Mouse (Mus musculus) heart, embryonic 12.5 days (tissue): ENCODE measurements around the gene Thbs3. TPM values are rescaled to one million over a fixed set of nuclear protein-coding genes. Genes with fewer than 3 reads are reported as not detected.

ENCODE experiments used
- ATAC-seq: fragments of 200-750 bp; cut with Nextera tagmentation; 2 replicates; pipeline ENCODE4 v1.8.0; 2017; ENCODE audit warnings: moderate TSS enrichment, moderate library complexity; ENCODE audit not compliant: insufficient number of reproducible peaks, low FRiP score
- H3K27ac ChIP-seq: fragments of 300-500 bp; sonication (generic); 2 replicates; pipeline ENCODE4 v1.5.1; 2016; ENCODE audit warnings: mild to moderate bottlenecking, moderate library complexity; ENCODE audit not compliant: poor library complexity, severe bottlenecking
- H3K27me3 ChIP-seq: fragments of 300-500 bp; sonication (generic); replicated peaks from 2 replicates; pipeline ENCODE4 v1.6.1; 2016; ENCODE audit warnings: mild to moderate bottlenecking, moderate library complexity
- H3K36me3 ChIP-seq: fragments of 300-500 bp; sonication (generic); 2 replicates; pipeline ENCODE4 v1.6.1; 2016; ENCODE audit warnings: mild to moderate bottlenecking, moderate library complexity
- H3K4me1 ChIP-seq: fragments of 300-500 bp; sonication (generic); replicated peaks from 2 replicates; pipeline ENCODE4 v1.6.1; 2016; ENCODE audit warnings: mild to moderate bottlenecking
- H3K4me2 ChIP-seq: fragments of 300-500 bp; sonication (generic); 2 replicates; pipeline ENCODE4 v1.6.1; 2016; ENCODE audit warnings: mild to moderate bottlenecking, moderate library complexity
- H3K4me3 ChIP-seq: fragments of 300-500 bp; sonication (generic); 2 replicates; pipeline ENCODE4 v1.5.1; 2016; ENCODE audit warnings: mild to moderate bottlenecking
- H3K9ac ChIP-seq: fragments of 300-500 bp; sonication (generic); 2 replicates; pipeline ENCODE4 v1.6.1; 2016; ENCODE audit warnings: mild to moderate bottlenecking, moderate library complexity
- H3K9me3 ChIP-seq: fragments of 300-500 bp; sonication (generic); replicated peaks from 2 replicates; pipeline ENCODE4 v1.6.1; 2016; ENCODE audit warnings: mild to moderate bottlenecking, moderate library complexity
- WGBS: fragments of 180-500 bp; shearing (Covaris S2); methylation state at CpG from one replicate; pipeline ENCODE4 v1.1.7; 2016; 5-methylcytosine and 5-hydroxymethylcytosine counted together
- polyA plus RNA-seq: library from polyadenylated mRNA; unstranded; fragments of >200 nt; fragmentation: Nextera tagmentation; extraction: Ambion mirVana; gene quantifications from 2 replicates; pipeline ENCODE4 v1.2.1, GENCODE M21; 2016

Thbs3 gene
- polyA plus RNA-seq, 1 experiment from 2014 or later = 16.2 TPM

GRCm38 (mm10) chr3:89199839-89200238 is 15.1 kb upstream of the Thbs3 start:
- Histone ChIP-seq H3K9me3 (no peaks in the 10 kb centered on the region), H3K4me2 (no peak overlapping the region), H3K4me3 (no peak overlapping the region), H3K4me1 (peaks cover 14% of the 10 kb centered on the region), H3K9ac (no peak overlapping the region), H3K27ac (no peak overlapping the region), H3K36me3 (peaks cover 10% of the 10 kb centered on the region), H3K27me3 (no peaks in the 10 kb centered on the region)
- 67% methylated on average over 3 of the region's 3 CpGs for WGBS
- ATAC-seq = no peak

DNA sequence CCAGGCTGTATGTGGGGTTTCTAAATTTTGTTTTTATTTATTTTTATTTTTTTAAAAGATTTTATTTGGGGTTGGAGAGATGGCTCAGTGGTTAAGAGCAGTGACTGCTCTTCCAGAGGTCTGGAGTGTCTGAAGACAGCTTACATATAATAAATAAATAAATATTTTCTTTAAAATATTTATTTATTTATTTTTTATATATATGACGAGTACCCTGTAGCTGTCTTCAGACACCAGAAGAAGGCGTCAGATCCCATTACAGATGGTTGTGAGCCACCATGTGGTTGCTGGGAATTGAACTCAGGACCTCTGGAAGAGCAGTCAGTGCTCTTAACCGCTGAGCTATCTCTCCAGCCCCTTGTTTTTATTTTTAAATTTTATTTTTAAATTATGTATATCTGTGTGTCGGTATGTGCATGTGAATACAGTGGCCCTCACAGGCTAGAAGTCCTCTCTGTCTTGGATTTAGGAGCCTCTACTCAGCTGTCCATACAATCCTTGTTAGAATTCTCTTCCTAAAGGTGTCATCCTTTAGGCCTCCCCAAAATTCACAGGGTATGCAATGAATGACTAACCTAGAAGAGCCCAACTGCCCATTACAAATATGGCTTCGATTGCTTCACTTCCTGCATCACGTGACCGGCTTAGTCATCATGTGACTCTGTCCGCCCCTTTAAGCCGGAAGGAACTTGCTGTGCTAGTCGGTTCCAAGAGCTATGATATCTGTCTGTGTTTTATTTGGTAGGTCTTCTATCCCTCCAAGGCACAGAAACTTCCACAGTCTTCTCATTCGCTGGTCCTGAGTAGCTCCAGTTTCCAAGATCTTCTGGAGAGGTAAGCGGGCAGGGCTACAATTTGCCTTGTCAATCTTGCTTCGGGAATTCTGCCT is 12.5 kb upstream of the Thbs3 start, which contains the start of gene Gba:
Gene Gba (plus strand): TSS at position 676 of the 889 bp plus-strand sequence.
- peak; percentile 90 for ATAC-seq
- peaks cover 36% of the 10 kb centered on the region for H3K36me3 ChIP-seq
- no peaks in the 10 kb centered on the region for H3K27me3 ChIP-seq
- no peak within 1 kb of the TSS for H3K27ac ChIP-seq
- H3K9me3 ChIP-seq = no peaks in the 10 kb centered on the region
- H3K9ac ChIP-seq = peak within 1 kb of the TSS; percentile 67
- peak within 1 kb of the TSS; percentile 60 for H3K4me3 ChIP-seq
- 24% methylated on average over 13 of the region's 13 CpGs for WGBS
- peaks cover 5% of the 10 kb centered on the region for H3K4me1 ChIP-seq
- peak within 1 kb of the TSS; percentile 72 for H3K4me2 ChIP-seq

DNA sequence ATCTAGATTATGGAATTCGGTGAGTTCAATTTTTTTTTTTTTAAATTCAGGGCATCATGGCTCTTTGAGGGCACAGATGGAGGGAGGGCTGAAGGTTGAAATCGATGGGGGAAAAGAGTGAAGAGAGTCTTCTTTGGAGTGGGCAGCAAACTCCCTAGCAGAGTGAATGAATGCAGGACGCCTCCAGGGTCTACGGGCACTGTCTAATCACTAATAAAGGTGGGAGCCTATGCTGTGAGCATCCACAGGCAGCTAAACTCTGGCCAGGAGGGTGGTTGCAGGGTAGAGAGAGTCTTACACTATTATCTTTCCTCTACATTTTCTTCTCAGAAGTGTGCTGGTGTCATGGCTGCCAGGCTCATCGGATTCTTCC is 11.9 kb upstream of the Thbs3 start:
- WGBS = 31% methylated on average over 5 of the region's 5 CpGs
- no peak overlapping the region for H3K27ac ChIP-seq

DNA sequence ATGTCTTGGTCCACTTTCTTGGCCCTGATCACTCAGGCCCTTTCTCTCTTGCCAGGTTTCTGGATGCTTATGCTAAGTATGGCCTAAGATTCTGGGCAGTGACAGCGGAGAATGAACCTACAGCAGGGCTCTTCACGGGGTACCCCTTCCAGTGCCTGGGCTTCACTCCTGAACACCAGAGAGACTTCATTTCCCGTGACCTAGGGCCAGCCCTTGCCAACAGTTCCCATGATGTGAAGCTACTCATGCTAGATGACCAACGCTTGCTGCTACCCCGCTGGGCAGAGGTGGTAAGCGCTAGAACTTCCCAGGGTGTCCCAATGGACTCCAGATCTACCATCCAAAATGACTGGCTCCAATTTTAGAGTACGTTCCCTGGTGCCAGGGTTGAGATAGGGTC is 8.9 kb upstream of the Thbs3 start:
- ATAC-seq = no peak
- no peak overlapping the region for H3K4me3 ChIP-seq
- no peak overlapping the region for H3K4me2 ChIP-seq
- H3K36me3 ChIP-seq = peaks cover 72% of the 10 kb centered on the region
- H3K27ac ChIP-seq = no peak overlapping the region
- no peak overlapping the region for H3K9ac ChIP-seq
- H3K9me3 ChIP-seq = no peaks in the 10 kb centered on the region
- H3K27me3 ChIP-seq = no peaks in the 10 kb centered on the region
- peaks cover 8% of the 10 kb centered on the region for H3K4me1 ChIP-seq
- WGBS = 88% methylated on average over 7 of the region's 7 CpGs

More for the DNA sequence above, 11.9 kb upstream of the Thbs3 start:
- Histone ChIP-seq H3K27me3 (no peaks in the 10 kb centered on the region), H3K4me3 (peak overlapping the region; percentile 60), H3K36me3 (peaks cover 43% of the 10 kb centered on the region), H3K9ac (peak overlapping the region; percentile 67), H3K4me2 (peak overlapping the region; percentile 72), H3K9me3 (no peaks in the 10 kb centered on the region), H3K4me1 (peaks cover 5% of the 10 kb centered on the region)
- no peak for ATAC-seq

DNA sequence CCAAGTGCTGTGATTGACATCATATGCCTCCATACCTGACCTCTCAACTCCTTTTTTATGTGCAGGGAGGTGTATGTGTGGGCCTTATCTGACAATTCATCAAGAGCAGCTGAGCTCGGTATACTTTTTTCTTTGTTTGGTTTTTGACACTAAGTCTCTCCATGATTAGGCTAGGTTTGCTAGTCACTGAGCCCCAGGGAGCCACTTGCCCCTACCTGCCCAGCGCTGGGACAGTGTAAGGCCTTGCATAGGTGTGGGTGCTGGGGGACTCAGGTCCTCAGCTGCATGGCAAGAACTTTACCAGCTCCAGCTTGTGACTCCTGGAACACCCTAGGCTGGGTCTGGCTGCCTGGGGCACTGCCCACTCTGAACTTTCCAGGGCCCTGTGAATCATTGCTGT is 8.3 kb upstream of the Thbs3 start:
- Histone ChIP-seq H3K4me3 (no peak overlapping the region), H3K27ac (no peak overlapping the region), H3K9ac (no peak overlapping the region), H3K27me3 (no peaks in the 10 kb centered on the region), H3K9me3 (no peaks in the 10 kb centered on the region), H3K4me1 (peaks cover 10% of the 10 kb centered on the region), H3K36me3 (peaks cover 76% of the 10 kb centered on the region), H3K4me2 (no peak overlapping the region)
- no peak for ATAC-seq
- 86% methylated on average over 2 of the region's 2 CpGs for WGBS

GRCm38 (mm10) chr3:89208075-89208657 is 6.8 kb upstream of the Thbs3 start:
- no peaks in the 10 kb centered on the region for H3K9me3 ChIP-seq
- H3K4me3 ChIP-seq = no peak overlapping the region
- H3K27me3 ChIP-seq = no peaks in the 10 kb centered on the region
- no peak overlapping the region for H3K9ac ChIP-seq
- no peak for ATAC-seq
- peaks cover 15% of the 10 kb centered on the region for H3K4me1 ChIP-seq
- H3K36me3 ChIP-seq = peaks cover 76% of the 10 kb centered on the region
- H3K4me2 ChIP-seq = no peak overlapping the region
- WGBS = 86% methylated on average over 13 of the region's 13 CpGs
- H3K27ac ChIP-seq = no peak overlapping the region

DNA sequence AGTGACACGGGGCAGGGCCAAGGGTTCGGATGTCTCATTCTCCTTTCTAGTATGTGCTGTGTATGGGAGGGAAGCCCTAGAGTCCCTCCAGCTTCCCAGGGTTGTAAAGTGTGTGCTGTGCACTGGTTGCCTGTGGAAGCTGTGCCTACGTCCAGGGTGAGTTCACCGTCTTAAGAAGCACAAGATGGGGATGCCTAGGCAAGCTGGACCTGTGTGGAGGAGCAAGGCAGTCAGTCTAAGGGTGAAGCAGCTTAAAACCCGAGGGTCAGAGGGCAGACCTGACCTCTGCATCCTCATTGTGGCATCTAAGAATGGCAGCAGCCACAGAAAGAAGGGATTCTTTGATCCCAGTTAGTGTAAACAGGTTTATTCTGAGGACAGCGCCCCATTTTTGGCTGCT is 6.2 kb upstream of the Thbs3 start:
- H3K4me1 ChIP-seq = peaks cover 11% of the 10 kb centered on the region
- no peaks in the 10 kb centered on the region for H3K9me3 ChIP-seq
- H3K36me3 ChIP-seq = peaks cover 76% of the 10 kb centered on the region
- no peak overlapping the region for H3K4me3 ChIP-seq
- no peak overlapping the region for H3K9ac ChIP-seq
- ATAC-seq = no peak
- no peaks in the 10 kb centered on the region for H3K27me3 ChIP-seq
- no peak overlapping the region for H3K27ac ChIP-seq
- no peak overlapping the region for H3K4me2 ChIP-seq
- 86% methylated on average over 6 of the region's 6 CpGs for WGBS

- peaks cover 67% of the 10 kb centered on the region for H3K36me3 ChIP-seq
- no peaks in the 10 kb centered on the region for H3K27me3 ChIP-seq
- no peak overlapping the region for H3K4me2 ChIP-seq
- no peak for ATAC-seq
- no peak overlapping the region for H3K4me3 ChIP-seq
- 91% methylated on average over 7 of the region's 7 CpGs for WGBS
- no peaks in the 10 kb centered on the region for H3K9me3 ChIP-seq
- peaks cover 15% of the 10 kb centered on the region for H3K4me1 ChIP-seq
- H3K9ac ChIP-seq = no peak overlapping the region
- H3K27ac ChIP-seq = no peak overlapping the region; the same call in 1 of the 2 replicates
Observed at GRCm38 (mm10) chr3:89209731-89210130, 5.2 kb upstream of the Thbs3 start.

- Histone ChIP-seq H3K27me3 (no peaks in the 10 kb centered on the region), H3K9me3 (no peaks in the 10 kb centered on the region), H3K36me3 (peaks cover 63% of the 10 kb centered on the region), H3K27ac (peak overlapping the region; percentile 50), H3K4me2 (no peak overlapping the region), H3K9ac (no peak overlapping the region), H3K4me1 (peaks cover 19% of the 10 kb centered on the region), H3K4me3 (no peak overlapping the region)
- 78% methylated on average over 13 of the region's 13 CpGs for WGBS
- no peak for ATAC-seq
Observed at GRCm38 (mm10) chr3:89210162-89210561, 4.8 kb upstream of the Thbs3 start.

- H3K4me2 ChIP-seq = no peak overlapping the region
- H3K9me3 ChIP-seq = no peaks in the 10 kb centered on the region
- no peak overlapping the region for H3K9ac ChIP-seq
- H3K4me1 ChIP-seq = peaks cover 25% of the 10 kb centered on the region
- peak overlapping the region; percentile 50 for H3K27ac ChIP-seq
- no peaks in the 10 kb centered on the region for H3K27me3 ChIP-seq
- H3K36me3 ChIP-seq = peaks cover 57% of the 10 kb centered on the region
- ATAC-seq = no peak
- H3K4me3 ChIP-seq = no peak overlapping the region
- 66% methylated on average over 7 of the region's 7 CpGs for WGBS
Observed at GRCm38 (mm10) chr3:89210731-89211130, 4.2 kb upstream of the Thbs3 start.

GRCm38 (mm10) chr3:89213803-89214530 is 1.0 kb upstream of the Thbs3 start:
- H3K9ac ChIP-seq = peak overlapping the region; percentile 88
- peak overlapping the region; percentile 78 for H3K4me2 ChIP-seq
- 0% methylated on average over 69 of the region's 69 CpGs for WGBS
- ATAC-seq = peak; percentile 94
- peak overlapping the region; percentile 99 for H3K27ac ChIP-seq
- peaks cover 29% of the 10 kb centered on the region for H3K4me1 ChIP-seq
- peak overlapping the region; percentile 66 for H3K4me3 ChIP-seq
- no peaks in the 10 kb centered on the region for H3K9me3 ChIP-seq
- H3K27me3 ChIP-seq = no peaks in the 10 kb centered on the region
- H3K36me3 ChIP-seq = peaks cover 25% of the 10 kb centered on the region
